Mouse (Mus musculus) brown adipose tissue, adult 24 weeks (tissue): ENCODE measurements around the gene Pnpla1. TPM values are rescaled to one million over a fixed set of nuclear protein-coding genes. Genes with fewer than 3 reads are reported as not detected.
"Not testable (repeated sequence)": the region's sequence is repeated elsewhere in the genome, so short reads cannot be mapped to it uniquely, and the experiment has no call there.

Source experiments
- H3K27ac ChIP-seq: fragments of 200-500 bp; replicated peaks from 2 replicates; pipeline ENCODE4 v1.5.1; 2012; ENCODE audit warnings: low read depth, mild to moderate bottlenecking, low read length
- H3K4me1 ChIP-seq: fragments of 200-500 bp; 2 replicates; pipeline ENCODE4 v1.6.1; 2012; ENCODE audit warnings: low read length, mixed read lengths; ENCODE audit not compliant: control insufficient read depth, insufficient read depth, insufficient read length
- H3K4me3 ChIP-seq: fragments of 200-500 bp; 2 replicates; pipeline ENCODE4 v1.5.1; 2012; ENCODE audit warnings: low read depth, mild to moderate bottlenecking, low read length, moderate library complexity; ENCODE audit not compliant: insufficient read depth
- polyA plus RNA-seq: library from polyadenylated mRNA; stranded (reverse); fragments of >200 nt; gene quantifications from 2 replicates; pipeline ENCODE4 v1.2.4, GENCODE M21; 2012; ENCODE audit not compliant: missing spikeins, insufficient read depth, insufficient read length

Pnpla1 gene
- polyA plus RNA-seq, 1 experiment, result not detected

DNA sequence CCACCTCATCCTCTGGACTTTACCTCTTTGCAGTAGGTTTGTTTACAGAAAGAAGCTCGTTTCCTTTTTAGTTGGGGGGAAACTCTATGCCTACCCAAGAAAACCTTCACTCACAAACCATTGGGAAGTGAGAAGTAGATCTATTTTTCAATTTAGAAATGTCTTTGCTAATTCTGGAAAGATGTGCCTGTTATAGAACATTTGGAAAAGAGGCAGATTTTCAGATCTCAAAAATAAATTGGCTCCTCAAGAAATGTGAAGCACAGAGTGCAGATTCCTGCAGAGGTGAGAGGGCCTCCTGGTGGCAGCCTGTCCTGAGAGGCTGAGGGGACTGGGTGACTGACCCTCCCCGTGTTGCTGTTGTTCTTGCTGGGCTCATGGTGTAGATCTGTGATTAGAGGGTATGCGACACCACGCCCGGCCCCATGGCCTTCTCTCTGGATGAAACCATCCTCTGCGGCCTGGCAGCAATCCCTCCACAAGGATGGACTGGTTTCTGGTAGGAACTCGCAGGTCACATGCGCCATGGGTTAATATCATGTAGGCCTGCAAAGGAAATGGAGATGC is 30.5 kb upstream of the Pnpla1 start:
- no peak overlapping the region for H3K27ac ChIP-seq
- H3K4me1 ChIP-seq, result peaks cover 10% of the 10 kb centered on the region
- no peak overlapping the region for H3K4me3 ChIP-seq

DNA sequence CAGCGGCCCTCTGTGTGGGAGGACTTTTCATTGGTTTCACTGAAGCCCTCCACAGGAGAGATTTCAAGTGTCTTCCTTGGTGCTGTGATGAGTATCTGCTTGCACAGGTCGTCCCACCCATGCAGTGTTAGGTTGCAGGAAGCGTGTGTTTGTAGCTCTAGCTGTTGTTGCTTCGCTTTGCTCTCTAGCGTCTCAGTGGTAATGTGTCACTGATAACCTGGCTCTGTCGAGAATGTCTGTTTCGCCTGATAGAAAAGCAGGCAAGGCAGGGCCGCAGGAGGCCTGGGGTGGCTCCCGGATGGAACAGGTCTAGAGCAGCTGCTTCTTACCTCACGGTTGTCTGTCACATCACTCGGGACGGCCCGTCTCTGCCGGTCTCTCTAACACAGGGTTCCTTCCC is 29.1 kb upstream of the Pnpla1 start:
- Histone ChIP-seq H3K4me1 (peaks cover 10% of the 10 kb centered on the region), H3K27ac (no peak overlapping the region), H3K4me3 (no peak overlapping the region)

DNA sequence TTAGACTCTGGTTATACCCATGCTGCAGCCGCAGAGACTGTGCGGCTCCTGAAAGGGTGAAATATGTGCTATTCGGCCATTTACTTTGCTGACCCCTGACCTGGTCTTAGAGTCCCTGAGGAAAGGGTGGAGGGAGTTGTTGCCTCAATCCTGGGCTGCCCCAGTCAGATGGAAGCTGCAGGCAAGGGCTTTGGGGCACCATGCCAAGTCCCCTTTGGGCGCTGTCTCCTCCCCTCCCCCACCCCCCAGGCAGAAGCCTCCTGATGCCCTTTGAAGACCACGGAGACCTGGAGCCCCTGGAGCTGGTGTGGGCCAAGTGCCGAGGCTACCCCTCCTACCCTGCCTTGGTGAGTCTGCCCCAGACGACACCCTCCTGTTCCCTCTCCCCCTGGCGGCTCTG is 27.1 kb upstream of the Pnpla1 start:
- H3K4me1 ChIP-seq, result peaks cover 17% of the 10 kb centered on the region
- H3K27ac ChIP-seq, result peak overlapping the region; percentile 30; the same call in 1 of the 2 replicates
- H3K4me3 ChIP-seq, result no peak overlapping the region

DNA sequence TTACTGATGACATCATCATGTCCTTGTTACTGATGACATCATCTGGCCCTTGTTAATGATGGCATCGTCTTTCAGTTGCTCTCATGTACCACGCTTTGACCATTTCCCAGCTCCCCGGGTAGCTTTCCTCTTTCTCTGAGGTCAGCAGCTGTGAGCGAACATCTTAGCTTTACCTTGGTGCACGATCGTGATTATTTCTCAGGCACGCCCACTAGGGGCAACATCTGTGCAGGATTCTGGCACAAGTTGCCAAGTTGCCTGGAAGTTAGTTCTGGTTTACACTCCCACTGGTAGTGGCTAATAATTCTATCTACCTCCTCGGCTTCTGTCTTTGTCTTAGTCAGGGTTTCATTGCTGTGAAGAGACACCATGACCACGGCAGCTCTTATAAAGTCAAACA is 26.2 kb upstream of the Pnpla1 start:
- peaks cover 23% of the 10 kb centered on the region for H3K4me1 ChIP-seq
- H3K4me3 ChIP-seq, result no peak overlapping the region
- H3K27ac ChIP-seq, result no peak overlapping the region

DNA sequence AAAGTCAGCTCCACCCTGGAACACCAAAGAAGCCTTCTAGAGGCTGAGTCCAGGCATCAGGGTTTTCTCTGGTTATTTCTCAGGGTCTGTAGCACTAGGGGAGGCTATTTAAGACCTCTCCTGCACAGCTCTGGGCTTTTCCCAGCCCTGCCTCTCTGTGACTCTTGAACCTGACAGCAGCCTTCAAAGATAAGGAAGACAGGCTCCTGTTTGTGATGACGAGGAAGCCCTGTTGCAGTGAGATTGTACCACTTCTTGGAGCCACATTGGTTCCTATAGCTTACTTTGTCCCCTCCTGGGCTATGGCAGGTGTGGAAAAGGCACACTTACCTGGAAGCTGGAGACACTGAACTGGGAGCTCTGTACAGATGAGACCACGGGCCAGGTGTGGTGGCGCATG is 25.3 kb upstream of the Pnpla1 start:
- Histone ChIP-seq H3K4me1 (peaks cover 23% of the 10 kb centered on the region), H3K27ac (no peak overlapping the region), H3K4me3 (no peak overlapping the region)

DNA sequence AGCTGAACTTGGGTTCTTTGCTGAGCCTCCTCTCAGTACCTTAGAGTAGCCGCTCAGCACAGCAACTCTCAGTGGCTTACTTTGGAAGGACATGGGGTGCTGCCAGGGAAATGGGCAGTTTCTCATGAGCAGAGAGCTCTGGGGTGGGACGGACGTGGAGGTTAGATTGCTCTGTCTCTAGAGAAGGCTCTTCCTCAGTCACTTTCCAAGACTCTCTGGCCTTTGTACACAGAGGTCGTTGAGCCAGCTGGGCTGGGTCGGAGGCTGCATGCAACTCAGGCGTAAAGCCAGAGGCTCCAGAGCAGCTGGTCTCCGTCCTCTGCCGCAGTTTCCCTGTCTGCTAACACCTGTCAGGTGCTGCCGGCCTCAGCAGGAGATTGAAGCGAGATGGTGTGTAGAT is 23.5 kb upstream of the Pnpla1 start:
- H3K27ac ChIP-seq, result 0 out of 2 replicates have a peak overlapping the region, but pooled peaks have one; percentile 20

DNA sequence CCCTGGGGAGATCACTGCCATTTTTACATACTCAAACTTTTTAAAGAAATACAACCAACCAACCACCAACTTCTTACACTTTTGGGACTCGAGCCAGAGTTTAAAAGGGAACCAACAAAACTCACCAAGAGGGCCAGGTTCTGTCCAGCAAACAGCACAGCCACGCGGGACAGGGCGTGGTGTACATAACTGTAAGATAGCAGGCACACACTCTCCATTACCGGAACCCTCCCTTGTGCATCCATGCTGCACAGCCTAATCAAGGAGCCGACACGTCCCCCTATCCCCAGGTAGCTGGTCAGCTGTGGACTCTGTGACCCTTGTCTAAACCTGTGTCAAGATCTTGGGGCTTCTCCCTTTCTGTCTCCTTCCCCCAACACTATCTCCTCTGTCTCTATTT is 20.4 kb upstream of the Pnpla1 start:
- Histone ChIP-seq H3K4me3 (no peak overlapping the region), H3K27ac (no peak overlapping the region), H3K4me1 (peaks cover 17% of the 10 kb centered on the region; the same call in 1 of the 2 replicates)

More for the DNA sequence above, 23.5 kb upstream of the Pnpla1 start:
- H3K4me1 ChIP-seq, result peaks cover 23% of the 10 kb centered on the region
- no peak overlapping the region for H3K4me3 ChIP-seq

DNA sequence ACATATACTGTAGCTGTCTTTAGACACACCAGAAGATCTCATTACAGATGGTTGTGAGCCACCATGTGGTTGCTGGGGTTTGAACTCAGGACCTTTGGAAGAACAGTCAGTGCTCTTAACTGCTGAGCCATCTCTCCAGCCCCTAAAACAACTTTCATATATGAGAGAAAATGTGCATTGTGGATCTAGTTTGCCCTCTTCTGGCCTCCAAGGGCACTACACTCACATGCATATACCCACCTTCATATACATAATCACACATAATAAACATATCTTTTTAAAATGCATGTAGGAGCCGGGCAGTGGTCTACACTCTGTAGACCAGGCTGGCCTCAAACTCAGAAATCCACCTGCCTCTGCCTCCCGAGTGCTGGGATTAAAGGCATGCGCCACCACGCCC is 16.3 kb upstream of the Pnpla1 start:
- H3K4me1 ChIP-seq, H3K4me3 ChIP-seq, H3K27ac ChIP-seq: not testable (repeated sequence)

DNA sequence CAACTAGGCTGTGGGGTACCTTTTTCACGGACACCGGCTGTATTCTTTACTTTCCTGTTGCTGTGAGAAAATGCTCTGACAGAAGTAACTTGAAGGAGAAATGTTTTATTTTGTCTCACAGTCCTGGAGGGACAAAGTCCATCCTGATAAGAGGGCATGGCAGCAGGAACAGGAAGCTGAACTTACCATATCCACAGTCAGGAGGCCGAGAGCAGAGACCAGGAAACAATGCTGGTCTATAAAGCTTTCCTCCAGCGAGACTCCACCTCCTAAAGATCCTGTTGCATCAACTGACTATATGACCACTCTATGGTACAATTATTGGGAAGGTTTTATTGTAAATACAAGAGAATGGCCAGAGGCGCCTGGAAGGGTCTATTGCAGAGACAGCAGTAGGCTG is 14.5 kb upstream of the Pnpla1 start:
- Histone ChIP-seq H3K4me3 (no peak overlapping the region), H3K4me1 (no peaks in the 10 kb centered on the region), H3K27ac (no peak overlapping the region)

DNA sequence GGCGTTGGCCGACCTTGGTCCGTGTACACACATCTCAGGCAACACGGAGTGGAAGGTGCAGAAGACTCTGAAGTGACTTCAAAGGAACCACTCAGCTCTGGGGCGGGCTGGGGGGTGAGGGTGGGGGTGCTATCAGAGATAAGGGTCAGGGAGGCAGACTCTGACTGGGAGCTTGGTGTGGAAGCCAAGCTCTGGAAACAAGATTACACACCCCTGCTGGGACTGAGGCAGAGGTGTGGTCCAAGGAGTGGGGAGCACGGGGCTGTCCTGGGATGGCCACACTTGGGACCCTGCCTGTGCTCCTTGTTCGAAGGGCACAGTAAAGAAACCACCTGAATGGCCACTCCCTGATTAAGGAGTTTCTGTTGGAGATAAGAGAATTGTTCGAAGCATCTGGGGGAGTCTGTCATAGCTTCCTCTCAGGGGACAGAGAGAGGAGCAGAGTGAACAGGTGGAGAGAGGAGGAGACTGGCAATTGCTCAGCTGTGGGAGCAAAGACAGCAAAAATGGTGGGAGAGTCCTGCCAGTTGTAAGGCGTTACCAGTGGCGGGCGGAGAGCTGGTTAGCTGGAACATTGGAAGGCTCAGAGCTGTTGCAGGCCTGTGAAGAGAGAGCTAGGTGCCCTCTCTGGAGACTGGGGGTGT is 11.1 kb upstream of the Pnpla1 start:
- Histone ChIP-seq H3K4me3 (no peak overlapping the region), H3K4me1 (no peaks in the 10 kb centered on the region), H3K27ac (no peak overlapping the region)

DNA sequence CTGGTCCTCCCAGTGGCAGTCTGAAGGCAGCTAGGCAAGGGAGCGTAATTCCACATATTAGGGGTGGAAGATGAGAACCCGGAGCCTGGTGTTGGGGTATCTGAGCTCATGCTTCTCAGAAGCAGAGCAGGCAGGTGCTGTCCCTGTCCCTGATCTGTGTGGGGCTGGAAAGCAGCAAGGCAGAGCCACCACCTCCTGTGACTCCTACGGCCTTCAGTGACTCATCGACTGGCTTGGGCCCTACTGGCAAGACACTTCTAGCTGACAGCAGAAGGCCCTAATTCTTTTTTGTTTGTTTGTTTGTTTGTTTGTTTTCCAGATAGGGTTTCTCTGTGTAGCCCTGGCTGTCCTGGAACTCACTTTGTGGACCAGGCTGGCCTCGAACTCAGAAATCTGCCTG is 7.7 kb upstream of the Pnpla1 start:
- Histone ChIP-seq H3K4me3 (no peak overlapping the region), H3K27ac (no peak overlapping the region), H3K4me1 (no peaks in the 10 kb centered on the region)

DNA sequence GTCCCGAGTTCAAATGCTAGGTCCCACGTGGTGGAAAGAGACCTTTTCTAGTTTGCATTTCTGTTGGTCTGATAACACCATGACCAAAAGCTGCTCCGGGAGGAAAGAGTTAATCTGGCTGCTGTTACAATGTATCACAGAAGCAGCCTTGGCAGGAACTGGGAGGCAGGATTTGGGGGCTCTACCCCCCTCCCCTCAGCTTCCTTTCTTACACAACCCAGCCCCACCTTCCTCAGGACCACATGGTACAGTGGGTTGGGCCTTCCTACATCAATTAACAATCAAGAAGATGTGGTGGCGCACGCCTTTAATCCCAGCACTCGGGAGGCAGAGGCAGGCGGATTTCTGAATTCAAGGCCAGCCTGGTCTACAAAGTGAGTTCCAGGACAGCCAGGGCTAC is 3.8 kb upstream of the Pnpla1 start:
- Histone ChIP-seq H3K4me1 (no peaks in the 10 kb centered on the region), H3K27ac (no peak overlapping the region), H3K4me3 (no peak overlapping the region)

DNA sequence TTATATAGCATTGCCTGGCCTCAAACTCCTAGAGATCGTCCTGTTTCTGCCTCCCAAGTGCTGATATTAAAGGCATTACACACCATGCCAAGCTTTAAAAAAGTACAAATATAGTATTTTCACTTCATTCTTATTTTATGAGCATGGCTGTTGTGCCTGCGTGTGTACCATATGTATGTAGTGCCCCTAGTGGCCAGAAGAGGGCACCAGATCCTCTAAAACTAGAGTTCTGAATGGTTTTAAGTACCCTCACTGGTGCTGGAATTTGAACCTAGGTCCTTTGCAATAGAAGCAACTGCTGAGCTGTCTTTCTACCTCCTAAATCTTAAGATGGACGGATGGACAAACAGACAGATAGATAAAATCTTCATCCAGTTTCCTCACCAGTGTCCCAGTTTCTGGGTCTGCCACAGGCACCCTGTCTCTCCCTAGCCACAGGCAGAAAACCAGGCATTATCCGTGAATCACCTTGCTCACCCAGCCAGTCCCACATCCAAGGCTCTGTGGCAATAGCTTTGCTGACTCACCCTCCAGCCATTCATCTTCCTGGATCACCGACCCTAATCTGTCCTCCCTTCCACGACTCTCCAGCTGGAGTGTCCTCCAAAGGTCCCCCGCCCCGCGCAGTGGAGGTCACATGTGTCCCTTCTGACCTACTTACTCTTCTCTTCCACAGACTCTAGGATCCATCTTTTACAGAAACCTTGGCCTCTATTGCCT is 2.9 kb upstream of the Pnpla1 start:
- no peak overlapping the region for H3K27ac ChIP-seq
- H3K4me1 ChIP-seq, result no peaks in the 10 kb centered on the region
- H3K4me3 ChIP-seq, result no peak overlapping the region

DNA sequence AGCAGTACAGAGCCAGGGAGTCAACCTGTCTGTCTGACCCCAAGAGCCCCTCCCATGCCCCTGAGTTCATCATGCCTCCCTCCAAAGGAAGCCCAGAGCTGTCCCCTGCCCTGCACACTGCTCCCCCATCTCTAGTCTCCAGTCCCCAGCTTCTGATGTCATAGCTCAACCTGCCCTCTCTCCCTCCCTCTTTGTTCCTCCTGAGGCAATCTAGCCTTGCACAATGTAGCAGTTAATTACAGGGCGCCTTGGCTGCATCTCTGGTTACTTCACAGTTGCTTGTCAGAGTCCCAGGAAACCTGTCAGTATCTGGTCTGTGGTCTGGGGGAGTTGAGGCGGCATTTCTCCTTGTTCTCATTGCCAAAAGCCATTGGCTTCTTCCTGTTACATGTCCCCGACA is 2.2 kb upstream of the Pnpla1 start:
- Histone ChIP-seq H3K4me1 (no peaks in the 10 kb centered on the region), H3K4me3 (no peak overlapping the region), H3K27ac (no peak overlapping the region)

DNA sequence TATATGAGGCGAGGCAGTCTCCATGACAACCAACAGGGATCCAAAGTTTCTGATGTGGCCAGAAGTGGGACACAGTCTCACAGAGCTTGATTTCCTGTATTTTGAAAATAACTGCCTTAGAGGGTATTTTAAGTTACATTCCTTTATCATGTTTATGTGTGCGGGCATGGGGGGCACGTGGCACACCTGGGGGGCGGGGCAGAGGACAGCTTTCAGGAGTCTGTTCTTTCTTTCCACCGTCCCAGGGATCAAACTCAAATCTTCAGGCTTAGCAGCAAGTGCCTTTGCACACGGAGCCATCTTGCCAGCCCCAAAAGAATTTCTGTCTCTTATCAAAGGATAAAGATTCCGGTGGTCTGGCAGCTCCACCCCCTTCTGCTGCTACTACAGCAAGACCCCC is 5.7 kb downstream of the Pnpla1 start:
- no peak overlapping the region for H3K4me3 ChIP-seq
- H3K27ac ChIP-seq, result no peak overlapping the region
- no peaks in the 10 kb centered on the region for H3K4me1 ChIP-seq

DNA sequence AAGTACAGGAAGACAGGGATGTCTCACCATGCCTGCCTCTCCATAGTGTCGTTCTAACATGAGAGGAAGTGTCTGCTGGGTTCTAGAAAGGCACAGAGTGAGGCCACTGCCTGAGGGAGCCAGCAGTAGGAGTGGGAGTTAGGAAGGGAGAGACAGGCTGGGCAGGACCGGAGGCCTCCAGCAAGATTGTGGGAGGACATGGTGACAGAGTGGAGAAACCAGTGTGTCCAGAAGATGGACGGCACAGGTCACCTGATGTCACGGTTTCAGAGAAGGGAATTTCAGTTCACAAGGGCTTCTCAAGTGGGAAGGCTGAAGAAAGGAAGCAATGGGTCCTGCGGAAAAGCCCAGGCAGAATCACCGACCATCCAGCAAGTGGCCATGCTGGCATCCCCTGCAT is 6.3 kb downstream of the Pnpla1 start:
- Histone ChIP-seq H3K4me3 (no peak overlapping the region), H3K4me1 (no peaks in the 10 kb centered on the region), H3K27ac (no peak overlapping the region)
